Mouse (Mus musculus) stomach, postnatal 0 days (tissue): ENCODE data around the gene Polr2h.

Experiments used
- CTCF ChIP-seq: IDR thresholded peaks from 2 replicates; pipeline ENCODE4 v1.5.1; 2016; ENCODE audit warnings: antibody characterized with exemption, low read depth, mild to moderate bottlenecking, moderate library complexity
- EP300 ChIP-seq: optimal IDR thresholded peaks from 2 replicates; pipeline ENCODE3; 2016; ENCODE audit warnings: antibody characterized with exemption

GRCm38 (mm10) chr16:20731688-20732087 lies 14.2 kb downstream of the Polr2h start:
- no peak for TF ChIP-seq EP300
- TF ChIP-seq CTCF = no peak
